Mouse (Mus musculus) heart, postnatal 4 days (tissue): Measurements from ENCODE around the gene Sell. TPM values are rescaled to one million over a fixed set of nuclear protein-coding genes. Genes with fewer than 3 reads are reported as not detected.
"Not testable (repeated sequence)": the region's sequence is repeated elsewhere in the genome, so short reads cannot be mapped to it uniquely, and the experiment has no call there.

Experiments used
- DNase-seq: peaks from one replicate; pipeline ENCODE4 v3.0.0; 2021
- total RNA-seq, 2 experiments: library from RNA; stranded (reverse); gene quantifications; 2 replicates each; pipeline ENCODE4 v1.2.3; 2021

Gene Sell
- under 1 TPM; 0.83 to 0.86 TPM for total RNA-seq

DNA sequence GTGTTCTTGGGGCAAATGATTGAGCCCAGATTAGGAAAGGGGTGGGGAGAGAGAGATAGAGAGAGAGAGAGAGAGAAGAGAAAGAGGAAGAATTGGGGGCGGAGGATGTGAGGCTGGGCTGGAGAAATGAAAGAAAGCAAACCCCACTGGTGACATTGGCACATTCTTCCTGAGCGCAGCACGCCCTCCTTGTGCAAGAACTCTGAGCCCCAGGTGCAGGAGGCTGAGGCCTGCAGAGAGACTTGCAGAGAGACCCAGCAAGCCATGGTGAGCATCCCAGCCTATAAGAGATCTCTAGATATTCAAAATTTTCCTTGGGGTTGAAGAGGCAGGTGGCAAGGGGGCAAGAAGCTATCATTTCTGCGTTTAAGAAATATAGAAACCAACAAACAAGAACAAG is at the start of gene Sell:
Gene Sell, plus strand, starts transcription at position 58 of the 400 bp plus-strand sequence.
- no peak for DNase-seq

DNA sequence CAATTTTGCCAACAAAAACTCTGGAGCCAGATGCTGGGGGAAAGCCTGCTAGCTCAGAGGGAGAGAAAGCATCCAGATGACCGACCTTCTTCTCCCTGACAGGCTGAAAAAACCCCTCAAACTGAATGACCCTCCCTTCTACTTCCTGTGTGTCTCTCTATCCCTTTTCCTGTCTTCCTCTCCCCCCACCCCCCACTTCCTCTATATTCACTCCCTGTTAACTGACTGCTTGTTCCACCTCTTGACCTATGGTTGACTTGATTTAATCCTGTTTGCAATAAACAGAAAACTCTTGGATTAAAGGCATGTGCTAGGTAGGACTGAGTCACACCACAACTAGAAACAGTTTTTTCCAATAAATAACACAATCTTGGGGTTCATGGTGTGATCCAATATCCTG is 47.2 kb upstream of the Sell start:
- DNase-seq: no peak

DNA sequence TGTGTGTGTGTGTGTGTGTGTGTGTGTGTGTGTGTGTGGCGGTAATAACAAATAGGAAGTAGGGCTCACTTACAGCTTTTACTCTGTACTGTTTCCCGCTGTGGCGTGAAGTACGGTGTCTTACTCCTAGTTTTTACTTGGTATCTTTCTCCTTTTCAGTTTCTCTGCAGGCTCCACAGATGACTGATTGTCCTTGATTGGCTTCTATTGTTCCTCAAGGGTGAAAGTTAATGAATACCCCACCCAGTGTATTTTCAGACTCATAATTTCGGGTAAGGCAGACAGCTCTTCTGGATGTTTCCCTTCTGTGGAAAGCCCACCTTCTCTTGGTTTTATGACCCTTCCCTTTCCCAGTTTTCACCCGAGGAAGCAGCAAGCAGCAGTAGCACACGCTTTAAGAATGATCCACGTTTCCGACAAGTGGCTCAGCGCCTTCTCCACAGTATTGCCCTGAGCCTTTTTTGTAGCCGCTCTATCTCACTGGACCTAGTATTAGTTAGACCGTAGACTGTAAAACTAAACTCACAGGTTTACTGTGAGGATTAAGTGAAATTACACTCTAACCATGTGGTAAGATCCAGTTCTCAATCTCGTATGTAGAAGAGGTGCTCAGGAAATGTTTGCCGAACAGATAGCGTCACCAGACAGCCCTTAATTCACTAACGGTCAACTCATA is 43.4 kb upstream of the Sell start:
- no peak for DNase-seq

DNA sequence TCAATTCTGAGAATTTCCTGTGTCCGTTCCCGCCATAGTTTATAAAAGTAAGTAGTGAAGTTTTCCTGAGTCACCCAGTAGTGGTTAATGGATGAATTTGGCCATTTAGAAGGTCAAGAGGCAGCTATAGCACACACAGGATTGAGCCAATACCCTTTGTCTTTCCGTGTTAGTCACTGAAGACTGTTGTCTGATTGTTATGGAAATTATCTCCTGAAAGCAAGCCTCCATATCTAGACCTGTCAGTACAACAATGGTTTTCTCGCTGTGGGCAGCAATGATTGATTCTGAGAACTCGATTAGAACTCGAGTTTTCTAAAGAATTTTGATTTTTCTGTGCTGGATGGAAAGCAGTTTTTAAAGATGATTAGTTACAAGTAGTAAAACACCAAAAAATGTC is 42.0 kb upstream of the Sell start:
- DNase-seq: no peak

DNA sequence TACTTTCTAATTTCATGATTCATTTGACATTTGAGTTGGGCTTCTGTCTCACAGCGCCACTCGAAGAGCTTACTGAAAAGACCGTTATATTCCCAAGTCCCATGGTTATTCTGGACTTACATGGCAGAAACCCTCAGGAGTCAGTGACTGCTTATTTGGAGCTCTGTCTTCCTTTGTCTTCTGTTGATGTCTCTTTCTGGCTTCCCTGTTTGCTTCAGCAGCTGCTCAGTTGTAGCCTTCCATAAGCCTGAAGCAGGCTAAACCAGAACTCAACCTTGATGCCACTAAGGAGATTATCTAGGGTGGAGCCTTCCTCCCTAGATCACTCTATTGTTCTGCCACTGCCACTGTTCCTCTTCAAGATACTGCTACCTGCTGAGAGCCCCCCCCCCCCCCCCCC is 41.0 kb upstream of the Sell start:
- not testable (repeated sequence) for DNase-seq

DNA sequence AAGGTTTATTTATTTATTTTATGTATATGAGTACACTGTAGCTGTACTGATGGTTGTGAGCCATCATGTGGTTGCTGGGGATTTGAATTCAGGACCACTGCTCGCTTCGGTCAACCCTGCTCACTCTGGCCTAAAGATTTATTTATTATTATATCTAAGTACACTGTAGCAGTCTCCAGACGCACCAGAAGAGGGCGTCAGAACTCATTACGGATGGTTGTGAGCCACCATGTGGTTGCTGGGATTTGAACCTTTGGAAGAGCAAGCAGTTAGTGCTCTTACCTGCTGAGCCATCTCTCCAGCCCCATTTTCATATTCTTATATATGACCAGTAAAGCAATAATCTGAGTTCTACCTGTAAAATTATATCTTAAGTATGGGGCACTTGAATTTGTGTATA is 39.7 kb upstream of the Sell start:
- not testable (repeated sequence) for DNase-seq

DNA sequence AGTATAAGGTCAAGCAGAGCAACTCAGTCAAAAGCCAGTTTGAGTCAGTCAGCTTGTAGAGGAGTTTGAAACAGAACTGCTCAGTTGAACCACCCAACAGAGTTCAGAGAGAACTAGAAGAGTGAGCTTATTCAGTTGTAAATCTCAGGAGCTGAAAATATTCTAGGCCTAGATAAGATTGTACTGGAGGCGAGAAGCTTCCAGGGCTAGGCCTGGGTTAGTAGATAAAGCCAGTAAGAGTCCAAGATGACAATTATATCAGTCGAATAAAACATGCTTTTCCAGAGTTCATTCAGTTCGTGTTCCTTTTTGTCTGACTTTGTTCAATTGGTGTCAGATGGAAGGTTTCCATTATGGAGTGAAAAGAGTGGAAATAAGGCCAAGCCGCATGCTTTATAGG is 36.1 kb upstream of the Sell start:
- DNase-seq: no peak

DNA sequence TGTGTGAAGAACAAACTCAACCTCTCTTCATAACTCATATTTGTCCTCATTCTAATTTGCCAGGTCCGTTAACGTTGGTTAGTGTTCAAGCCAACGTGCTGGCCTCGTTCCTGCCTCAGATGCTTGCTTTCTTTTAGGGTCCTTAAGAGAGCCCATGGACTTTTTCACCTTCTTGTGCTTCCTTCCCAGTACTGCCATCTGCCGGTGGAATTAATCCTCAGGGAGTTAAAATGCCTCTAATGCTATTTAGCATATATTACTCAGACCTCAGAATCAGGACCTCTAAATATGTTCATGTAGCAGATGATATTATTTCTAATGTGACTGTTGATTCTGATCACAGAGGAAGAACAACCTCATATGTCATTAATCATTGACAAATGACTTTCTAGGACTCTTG is 34.4 kb upstream of the Sell start:
- DNase-seq: peak; percentile 19

DNA sequence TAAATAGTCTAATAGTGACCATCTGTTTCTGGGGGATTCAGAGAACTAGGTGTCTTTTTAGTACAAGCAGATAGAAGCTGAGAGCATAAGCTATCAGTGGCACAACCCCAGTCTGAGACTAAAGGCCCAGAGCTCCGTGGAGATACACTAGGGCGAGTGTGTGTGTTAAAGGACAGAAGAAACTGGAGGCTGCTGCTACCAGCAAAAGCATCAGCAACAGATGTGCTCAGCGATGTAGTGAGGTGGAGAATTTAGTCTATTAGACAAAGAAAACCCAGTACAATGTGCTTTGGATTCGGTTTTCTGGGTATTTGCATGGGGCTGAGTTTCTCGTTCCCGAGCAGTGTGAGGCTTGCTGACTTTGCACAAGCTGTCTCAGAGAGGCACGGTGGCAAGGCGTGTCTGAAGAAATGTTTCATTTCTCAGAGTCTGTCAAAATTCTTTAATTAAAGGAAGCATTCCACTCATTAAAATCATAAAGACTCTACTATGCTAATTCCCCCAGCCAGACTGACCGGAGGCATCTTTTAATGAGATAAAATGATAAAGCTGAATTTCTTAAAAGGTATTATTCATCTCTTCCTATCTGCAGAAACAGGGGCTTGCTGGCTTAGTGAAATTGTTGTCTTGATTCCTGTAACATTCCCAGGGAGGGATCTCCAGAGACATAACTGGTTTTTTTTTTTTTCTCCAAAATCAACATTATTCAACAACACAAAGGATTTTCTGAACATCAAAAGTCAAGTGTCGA is 21.2 kb upstream of the Sell start:
- no peak for DNase-seq

DNA sequence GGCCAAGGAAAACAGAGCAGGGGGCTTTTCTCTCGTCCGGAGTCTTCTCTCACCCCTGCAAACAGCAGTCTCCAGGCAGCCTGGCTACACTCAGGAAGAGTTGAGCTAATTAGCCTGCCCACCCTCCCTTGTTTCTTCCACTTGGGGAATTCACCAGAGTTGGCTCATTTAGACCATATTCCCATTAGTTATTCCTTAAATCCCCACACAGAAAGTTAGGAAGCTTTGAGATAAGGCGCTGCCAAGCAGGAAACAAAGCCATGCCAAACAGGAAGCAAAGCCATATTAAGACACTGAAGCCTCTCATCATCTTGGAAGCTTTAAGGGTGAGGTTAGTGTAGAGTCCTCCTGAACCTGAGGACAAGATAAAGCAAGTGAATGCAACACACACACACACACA is 18.2 kb upstream of the Sell start:
- DNase-seq: peak; percentile 61

DNA sequence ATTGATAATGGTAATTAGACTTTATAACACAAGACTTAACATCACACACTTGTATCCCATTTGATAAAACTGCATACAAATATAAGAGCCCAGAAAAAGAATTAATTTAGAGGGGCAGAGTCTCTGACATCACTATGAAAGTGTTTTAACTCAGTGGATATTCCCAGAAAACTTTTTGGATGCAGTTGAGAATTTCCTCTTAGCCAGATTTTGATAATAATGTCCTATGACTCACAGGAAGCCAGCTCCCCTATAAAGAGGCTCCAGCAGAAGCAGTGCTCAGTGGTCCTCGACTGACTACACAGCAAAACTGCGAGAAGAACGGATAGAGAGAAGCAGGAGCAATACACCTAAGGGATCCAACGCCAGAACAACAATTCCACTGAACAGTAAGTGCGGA is 13.8 kb upstream of the Sell start, which contains the start of gene Sele:
Gene Sele, plus strand, starts transcription at position 301 of the 400 bp plus-strand sequence.
- DNase-seq: peak; percentile 14

DNA sequence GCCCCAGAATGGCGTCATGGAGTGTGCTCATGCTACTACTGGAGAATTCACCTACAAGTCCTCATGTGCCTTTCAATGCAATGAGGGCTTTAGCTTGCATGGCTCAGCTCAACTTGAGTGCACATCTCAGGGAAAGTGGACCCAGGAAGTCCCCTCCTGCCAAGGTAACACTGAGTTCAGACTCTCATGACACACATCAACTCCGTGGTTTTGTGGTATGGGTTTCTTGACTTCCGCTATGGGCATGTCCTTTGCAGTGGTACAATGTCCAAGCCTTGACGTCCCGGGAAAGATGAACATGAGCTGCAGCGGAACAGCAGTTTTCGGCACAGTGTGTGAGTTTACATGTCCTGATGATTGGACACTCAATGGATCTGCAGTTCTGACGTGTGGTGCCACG is 8.2 kb upstream of the Sell start:
- no peak for DNase-seq

DNA sequence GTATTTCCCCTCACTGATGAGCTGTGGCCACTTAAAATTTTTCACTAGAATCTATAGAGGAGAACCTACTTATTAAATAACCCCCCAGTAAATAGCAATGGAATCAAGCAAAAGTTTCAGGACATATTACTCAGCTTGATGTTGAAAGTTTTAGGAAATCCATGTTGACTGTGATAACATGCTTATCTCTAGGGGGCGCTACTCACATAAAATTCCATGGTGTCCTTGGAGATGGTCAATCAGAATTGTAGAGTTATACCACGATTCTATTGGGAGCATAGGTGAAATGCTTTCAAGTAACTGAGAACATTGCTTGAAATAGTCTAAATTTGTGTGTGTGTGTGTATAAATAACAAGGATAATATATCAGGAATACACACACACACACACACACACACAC is 7.0 kb upstream of the Sell start:
- DNase-seq: no peak

DNA sequence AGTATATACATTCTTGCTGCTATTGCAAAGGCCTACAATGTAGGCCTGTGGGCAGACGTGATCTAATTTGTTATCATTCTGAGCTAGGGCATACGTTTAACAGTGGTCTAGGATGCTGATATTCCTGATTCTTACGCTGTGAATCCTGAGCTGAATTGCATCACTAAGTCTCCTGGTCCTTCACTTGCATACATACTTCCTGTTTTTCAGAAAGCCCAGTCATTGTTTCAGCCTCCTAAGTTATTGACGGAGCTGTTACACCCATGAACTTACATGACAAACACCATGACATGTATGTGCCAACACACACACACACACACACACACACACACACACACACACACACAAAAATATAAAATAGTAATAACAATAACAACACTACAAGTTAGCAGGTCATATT is 1.7 kb upstream of the Sell start:
- no peak for DNase-seq

DNA sequence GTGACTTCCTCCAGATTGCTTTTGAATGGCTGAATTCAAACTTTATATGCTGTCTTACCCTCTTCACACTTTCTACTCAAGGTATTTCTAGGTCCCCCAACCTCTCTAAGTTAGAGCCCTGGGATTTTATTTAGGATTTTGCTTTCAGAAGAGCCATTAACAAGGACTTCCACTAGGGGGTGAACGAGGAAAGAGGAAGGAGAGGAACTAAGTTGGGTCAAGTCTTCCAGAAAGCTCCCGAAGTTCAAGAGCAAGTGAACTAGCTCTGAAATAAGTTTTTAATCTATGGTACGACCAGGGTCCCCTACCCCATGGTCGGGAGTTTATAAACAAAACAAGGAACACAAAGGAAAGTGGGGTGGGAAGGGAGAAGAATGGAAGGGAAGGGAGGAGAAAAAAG is 504 bp upstream of the Sell start:
- peak; percentile 14 for DNase-seq

DNA sequence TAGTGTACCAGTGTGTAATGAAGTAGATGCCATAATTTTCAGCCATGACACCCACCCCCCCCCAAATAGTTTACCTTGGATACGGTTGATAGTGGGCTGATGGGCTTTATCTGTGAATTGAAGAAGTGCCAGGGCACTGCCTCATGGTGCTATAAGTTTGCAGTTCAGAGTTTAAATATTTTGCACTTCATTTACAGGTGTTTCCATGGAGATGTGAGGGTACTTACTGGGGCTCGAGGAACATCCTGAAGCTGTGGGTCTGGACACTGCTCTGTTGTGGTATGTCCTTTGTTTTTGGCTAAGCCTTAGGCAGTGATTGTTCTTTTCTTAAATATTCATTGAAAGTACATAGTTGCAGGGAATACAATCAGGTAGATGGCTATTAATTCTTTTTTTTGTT is 1.1 kb downstream of the Sell start:
- DNase-seq: no peak

DNA sequence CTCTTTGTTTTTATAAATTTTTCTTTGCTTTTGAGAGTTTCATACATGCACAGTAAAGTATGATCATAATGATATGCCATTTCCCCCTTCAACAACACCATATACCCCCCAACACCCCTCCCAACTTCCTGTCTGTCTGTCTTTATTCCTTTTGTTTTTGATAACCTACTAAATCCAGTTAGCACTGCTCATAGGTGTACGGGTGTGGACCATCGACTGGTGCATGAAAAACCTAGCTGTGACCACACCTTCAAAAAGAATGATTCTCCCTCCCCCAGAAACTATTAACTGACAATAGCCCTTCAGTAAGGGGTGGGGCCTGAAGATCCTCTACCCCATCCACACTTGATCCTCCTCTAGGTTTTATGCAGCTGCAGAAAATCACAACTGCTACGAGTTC is 2.0 kb downstream of the Sell start:
- no peak for DNase-seq

DNA sequence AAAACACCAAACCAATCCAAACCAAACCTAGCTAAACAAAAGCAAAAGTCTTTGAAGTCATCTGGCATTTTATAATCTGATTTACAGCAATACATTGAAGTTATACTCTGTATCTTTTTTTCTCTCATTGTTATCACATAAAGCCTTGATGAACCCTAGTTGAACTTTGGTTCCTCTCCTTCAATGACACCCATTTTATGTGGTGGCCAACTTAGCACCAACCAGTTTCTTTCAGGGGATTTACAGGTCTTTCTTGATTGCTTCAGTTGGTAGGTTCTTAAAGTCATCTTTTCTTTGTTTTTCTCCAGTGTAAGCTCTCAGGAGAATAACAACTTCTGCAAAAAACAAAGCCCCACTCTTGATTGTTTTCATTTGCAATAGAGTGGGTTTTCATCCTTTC is 7.5 kb downstream of the Sell start:
- DNase-seq: no peak

DNA sequence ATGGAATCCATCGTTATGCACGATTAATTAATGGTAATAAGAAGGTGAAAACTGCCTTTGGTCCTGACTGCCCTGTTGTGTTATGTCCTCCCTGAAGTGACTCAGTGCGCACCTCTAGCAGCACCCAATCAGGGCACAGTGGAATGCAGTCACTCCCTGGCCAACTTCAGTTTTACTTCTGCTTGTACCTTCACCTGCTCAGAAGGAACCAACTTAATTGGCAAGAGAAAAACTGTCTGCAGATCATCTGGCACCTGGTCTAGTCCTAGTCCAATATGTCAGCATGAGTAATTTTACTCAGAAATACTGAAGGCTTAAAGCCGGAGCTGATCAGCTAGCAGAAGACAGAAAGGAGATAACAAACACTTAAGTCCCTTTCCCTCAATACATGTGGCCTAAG is 8.7 kb downstream of the Sell start:
- DNase-seq: no peak

DNA sequence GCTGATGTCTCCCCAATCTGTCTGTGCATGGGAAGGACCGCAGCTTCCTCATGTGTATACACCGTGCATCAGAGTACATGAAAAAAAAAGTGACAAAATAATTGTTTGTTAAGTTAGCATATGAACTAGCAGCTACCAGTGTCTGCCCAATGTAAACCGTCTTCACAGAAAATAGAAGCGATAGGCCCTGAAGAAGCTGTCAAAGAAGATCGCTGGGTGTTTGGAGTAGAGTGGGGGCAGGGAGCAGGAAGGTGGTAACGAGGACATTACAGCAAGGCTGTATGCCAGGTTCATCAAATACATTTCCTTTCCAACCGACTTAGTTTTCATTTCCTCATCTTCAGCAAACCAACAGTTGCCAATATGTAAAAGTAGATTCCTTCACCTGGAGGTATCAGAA is 9.3 kb downstream of the Sell start:
- DNase-seq: no peak

DNA sequence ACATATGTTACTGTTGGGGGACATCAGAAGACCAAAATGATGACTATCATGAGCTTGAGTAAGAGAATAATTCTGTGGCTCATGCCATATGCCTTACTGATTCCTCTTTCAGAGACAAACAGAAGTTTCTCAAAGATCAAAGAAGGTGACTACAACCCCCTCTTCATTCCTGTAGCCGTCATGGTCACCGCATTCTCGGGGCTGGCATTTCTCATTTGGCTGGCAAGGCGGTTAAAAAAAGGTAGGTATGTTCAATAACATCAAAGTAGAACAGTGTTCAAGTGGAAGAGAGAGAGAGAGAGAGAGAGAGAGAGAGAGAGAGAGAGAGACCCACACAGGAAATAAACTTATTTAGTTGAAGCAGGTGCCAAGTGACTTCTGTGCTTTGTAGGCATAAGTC is 10.2 kb downstream of the Sell start:
- no peak for DNase-seq

DNA sequence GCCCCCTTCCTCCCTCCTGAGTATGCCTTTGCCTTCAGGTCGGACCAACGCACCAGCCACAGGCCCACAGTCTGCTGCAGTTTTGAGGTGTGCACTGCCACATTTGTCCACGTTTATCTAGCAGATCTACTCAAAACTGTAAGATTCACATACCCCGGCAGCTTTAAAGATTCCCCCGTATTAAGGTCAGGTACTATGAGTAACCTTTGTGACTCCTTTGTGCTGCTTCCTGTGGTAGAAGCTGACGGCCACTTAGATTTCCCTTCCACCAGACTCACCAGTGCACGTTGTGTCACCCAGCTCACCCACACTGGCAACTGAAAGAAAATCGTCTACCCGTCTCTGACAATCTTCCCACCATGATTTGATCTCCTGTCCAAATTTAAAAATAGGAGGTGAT is 11.3 kb downstream of the Sell start:
- no peak for DNase-seq

DNA sequence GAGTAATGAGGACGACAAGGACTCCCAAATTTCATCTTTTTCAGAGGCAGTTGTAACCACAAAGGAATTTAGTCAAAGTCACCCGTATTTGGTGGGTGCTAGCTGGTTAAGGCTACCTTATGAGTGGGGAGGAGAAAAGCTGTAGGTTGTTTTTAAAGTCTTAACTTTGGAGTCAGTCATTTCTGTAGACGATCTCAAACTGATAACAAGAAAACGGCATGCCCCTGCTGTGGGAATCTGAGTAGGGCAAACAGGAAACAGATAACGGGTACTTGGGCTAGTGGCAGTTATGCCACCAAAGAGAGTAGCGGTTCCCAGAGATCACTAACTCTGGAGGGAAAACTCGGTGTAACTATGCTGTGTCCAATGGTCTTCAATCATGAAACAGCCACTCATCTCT is 12.0 kb downstream of the Sell start:
- DNase-seq: no peak

DNA sequence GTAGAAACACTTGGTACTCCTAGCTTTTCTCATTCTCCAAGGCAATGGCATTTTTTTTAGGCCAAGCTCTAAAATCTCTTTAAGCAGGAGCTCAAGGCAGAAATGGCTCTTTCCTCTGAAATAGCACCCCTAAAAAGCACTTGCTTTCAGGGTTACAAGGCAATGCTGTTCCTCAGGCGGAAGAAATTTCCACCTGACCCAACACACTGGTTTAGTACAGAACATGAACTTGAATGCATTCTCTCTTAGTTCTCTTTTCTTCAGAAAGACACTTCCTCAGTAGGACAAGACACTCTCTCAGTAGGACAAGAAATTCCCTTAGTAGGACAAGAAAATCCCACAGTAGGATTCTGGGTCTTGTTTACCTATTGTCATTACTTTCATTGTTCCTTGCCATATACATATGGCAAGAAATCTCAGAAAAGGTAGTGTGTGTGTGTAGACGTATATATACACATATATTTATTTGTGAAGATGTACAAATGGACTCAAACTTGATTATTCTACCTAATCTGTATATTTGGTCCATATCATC is 12.9 kb downstream of the Sell start:
- DNase-seq: no peak
